Mouse (Mus musculus): Measurements from ENCODE around the gene Prim2. TPM values are rescaled to one million over a fixed set of nuclear protein-coding genes. Genes with fewer than 3 reads are reported as not detected.

Prim2 gene
- total RNA-seq, 4 experiments from 2014 or later, result 4.4 to 8.9 (median 6.1) TPM

DNA sequence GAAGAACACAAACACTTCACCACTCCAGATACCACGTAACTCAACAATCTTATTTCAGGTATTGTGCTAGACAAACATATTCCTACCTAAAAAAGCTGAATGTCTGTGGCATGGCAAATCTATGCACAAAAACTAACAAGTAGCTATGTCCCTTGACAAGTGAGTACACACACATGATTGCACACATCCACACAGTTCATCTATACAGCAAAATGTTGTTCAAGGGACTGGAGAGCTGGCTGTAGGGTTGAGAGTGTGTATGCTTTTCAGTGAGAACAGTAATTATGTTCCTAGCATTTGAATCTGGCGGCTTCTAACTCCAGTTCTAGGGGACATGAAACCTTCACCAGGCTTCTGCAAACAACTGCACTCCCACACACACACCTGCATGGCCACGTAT, 69.9 kb downstream of the Prim2 start:
- DNase-seq, result no peak

DNA sequence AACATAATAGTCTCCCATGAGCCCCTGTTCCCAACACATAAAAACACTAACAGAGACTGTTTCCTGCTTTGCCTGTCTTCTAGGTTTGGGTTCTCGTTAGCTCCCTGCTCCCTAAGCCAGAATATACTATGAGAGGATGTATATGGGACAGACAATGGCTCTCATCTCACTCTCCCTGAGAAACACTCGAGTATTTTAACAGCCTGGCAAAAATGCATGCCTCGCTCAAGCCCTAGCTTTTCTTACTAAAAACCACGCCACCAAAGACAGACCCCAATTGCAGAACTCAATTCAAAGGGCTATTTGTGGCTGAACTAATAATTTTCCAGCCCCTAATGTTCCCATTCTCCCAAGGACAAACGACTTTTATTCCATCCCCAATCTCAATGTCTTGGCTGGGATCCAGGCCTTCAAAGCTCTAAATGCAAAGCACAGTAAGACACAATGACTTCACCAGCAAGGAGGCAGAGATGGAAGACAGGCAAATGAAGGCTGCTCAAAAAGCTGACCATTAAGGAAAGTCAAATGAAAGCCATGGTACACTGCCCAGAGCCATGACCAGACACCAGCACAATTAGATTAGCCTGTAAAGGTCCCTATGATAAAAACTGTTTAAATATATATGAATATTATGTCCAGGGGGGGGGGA, 70.5 kb downstream of the Prim2 start:
- no peak for DNase-seq

DNA sequence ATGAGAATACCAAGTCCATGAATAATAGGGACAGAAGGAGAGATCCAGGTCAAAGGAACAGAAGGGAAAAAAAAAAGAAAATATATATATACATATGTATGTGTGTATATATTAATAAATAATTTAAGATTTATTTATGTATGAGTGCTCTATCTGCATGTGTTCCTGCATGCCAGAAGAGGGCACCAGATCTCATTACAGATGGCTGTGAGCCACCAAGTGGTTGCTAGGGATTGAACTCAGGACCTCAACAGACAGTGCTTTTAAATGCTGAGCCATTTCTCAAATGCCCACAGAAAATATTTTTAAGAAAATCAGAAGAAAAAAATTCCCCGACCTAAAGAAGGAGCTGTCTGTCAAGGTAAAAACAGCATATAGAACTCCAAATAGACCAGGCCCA, 72.6 kb downstream of the Prim2 start:
- no peak for DNase-seq

DNA sequence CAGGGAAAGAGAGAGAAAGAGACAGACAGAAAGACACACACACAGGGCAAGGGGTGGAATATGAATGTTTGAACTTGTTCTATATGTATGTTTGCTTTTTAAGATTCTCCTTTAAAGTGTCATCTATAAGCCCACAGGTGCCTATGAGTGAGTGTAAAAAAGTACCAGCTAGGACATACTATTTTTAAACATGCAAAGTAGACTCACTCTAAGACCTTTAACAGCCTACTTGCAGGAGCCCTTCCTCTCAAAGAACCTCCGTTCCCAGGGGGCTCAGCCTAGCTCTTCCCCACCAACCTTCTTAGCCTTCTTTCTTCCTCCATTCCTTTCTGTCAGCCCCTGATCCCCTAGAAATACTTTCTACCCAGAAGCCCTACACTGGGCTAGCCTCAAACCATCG, 73.7 kb downstream of the Prim2 start:
- no peak for DNase-seq

DNA sequence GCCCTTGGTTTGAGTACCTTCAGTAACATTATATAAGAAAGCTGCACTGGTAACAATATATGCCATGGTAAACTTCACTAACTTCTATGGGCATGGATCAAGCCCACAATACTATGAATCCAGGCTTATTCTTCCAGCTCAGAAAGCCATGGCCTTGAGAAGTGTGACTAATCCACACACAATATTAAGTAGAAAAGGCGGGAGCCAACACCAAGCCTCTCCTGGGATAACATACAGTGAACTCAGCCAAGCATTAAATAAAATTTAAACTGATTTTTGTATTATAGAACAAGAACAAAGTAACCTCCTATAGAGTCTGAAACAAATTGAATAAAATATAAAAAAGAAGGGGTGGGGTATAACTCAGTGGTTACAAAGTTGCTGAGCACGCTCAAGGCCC, 74.6 kb downstream of the Prim2 start:
- no peak for DNase-seq

DNA sequence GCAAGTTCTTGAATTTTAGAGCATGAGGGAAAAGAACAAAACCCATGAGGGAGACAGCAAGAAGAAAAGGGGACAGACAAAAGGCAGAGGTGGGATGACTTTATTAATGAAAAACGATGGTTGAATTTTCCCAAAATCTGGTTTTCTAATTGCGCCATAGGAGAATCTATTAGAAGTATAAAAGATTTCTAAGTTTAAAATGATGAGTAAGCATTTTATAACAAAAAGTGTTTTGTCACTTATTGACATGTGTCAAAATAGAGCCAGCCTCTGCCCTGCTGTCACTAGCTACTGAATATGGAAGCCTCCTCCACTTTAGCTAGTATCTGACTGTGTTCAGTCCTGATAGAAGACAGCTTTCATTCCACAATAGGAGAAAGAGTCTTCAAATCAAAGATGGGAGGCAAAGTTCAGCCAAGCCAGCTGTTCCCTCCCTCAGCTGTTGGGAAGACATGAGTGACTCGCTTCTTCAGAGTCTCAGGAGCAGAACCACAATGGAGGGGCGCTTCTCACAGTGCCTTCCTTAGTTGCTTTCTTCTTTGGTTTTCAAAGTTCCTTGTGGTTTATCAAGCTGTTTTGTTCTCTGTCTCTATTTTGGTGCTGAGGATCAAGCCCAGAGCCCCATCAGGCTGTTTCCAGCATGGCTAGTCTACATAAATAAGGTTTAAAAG, 75.7 kb downstream of the Prim2 start:
- no peak for DNase-seq

DNA sequence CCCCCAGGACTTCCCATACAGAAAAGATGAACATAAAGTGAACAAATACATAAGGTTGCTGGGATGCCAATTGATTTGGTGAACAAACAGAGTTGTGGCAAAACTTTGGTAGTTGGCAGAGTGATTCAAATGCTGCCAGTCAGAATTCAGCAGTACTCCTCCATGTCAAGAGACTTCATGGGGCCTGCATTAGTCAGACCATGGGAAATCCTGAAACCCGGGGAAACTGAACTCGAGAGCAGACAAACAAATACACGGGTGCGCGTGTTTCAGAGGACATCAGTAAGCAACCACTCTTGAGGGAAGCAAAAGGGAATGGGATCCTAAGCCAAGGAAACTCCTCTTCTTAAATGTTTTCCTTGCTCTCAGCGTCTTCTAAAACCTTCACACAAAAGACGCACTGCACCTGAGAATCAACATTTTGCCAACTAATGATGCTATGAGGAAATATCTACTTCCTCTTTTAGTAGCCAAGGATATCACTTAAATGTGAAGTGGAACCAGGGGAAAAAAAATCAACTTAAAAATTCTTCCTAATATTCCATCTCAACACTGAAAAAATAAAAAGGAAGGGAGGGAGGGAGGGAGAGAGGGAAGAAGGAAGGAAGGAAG, 77.5 kb downstream of the Prim2 start:
- DNase-seq, result no peak

DNA sequence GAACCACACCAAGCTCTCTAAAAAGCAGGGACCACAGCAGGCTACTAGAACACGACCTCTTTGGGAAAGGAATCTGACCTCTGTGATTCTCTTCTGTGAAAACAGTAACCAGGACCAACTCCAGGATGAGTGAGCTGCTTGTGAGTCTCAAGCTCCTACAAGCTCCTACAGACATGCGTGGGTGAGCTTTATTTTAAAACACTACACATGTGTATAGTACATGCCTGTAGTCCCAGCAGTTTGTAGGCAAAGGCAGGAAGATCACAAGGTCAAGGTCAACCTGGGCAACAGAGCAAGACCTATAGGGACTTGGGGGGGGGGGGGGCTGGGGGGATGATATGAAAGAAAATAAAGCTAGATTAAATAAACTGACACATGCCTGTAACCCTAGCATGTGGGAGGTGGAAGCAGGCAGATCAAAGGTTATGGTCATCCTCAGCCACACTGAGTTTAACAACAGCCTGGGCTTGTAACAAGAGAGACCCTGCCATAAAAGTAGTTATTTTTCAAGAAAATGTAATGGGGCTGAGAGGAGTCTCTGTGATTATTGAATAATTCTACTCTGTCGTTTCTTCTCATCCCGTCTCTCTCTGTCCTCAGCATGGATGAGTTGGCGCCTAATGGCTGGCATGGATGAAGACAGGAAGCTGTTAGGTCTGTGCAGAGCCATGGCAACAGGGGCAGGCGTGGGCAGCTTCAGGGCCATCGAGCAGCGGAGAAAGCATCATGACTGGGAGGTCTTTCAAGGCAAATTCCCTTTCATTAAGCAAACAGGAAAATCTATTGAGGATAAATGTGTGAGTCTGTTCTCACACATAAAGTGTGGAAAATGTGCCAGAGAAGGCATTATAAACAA, 78.8 kb downstream of the Prim2 start:
- no peak for DNase-seq

DNA sequence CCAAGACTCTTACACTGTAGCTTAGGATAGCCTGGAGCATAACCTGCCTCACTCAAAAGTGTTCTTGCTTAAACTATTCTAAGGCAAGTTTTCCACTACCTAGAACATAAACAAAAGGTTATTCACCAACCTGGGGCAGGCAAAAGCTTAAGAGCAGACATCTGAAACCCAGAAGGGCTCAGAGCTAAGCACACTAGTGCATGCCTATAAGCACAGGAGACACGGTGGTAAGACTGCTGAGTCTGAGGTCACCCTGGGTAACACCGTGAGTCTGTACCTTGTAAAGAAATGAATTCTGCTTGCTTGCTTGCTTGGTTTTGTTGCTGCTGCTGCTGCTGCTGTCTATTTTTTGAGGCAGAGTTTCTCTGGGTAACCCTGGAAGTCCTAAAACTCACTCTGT, 80.1 kb downstream of the Prim2 start:
- no peak for DNase-seq

DNA sequence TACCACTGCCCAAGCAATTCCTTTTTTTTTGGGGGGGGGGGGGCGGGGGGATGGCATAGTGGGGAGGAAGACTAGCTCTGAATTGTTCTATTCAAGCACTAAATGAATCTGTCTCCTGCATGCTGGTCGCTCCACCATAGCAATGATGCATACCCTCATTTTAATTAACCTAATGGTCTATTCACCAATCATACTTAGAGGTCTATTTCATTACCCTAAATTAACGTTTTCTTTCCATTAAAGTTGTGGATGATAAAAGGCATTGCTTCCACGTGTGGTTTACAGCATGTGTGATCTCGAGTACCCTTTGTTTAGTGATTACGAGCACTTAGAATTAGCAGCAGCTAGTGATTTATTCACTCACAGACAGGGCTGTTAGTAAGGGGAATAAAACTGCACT, 81.0 kb downstream of the Prim2 start:
- DNase-seq, result no peak

DNA sequence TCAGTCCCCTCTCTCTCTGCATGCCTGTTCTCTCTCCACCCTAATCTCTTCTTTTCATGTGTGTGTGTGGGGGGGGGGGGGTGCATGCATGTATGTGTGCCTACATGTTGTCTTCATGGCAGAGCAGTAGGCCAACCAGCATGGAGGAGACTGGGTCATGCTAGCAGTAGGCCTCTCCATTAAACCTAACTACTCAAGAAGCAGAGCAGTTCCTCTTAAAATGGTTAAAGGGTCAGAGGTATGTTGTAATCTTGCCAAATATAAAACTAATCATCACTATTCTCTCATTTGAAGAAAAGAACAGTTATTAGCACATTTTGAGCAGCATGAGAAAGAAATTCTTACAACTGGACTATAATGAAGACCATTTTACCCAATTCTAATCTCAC, 85.0 kb downstream of the Prim2 start:
- DNase-seq, result no peak

DNA sequence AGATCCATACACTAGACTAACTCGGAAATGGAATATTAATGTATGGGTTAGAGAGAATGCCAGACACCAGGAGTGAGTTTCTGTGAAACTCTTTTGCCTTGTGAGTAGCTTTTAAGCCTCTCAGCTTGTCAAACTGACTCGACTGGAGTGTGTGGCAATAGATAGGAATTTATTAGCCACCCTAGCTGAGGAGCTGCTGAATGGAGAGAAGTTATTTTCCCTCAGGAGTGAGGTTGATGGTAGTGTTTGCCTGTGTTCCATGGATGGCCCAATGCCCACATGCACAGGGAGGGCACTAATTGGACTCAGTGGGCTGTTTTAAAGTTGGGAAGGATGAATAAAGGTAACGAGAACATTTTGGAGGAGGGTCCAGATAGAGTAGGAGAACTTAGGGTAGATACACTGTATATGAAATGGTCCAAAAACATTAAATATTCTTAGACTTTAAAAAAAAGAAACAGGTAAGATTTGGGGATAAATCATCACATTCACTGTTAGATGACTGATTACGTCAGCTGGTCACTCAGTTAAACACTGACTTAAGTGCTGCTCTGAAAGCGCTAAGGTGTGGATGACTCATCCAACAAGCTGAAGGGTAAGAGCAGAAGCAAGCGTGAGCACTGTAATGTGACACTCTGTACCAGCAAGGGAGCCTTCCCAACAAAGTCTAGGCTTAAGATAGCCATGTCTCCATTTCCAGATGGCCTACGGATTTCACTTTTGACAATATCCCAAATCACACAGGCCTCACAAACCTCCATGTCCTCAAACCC, 85.6 kb downstream of the Prim2 start:
- no peak for DNase-seq

DNA sequence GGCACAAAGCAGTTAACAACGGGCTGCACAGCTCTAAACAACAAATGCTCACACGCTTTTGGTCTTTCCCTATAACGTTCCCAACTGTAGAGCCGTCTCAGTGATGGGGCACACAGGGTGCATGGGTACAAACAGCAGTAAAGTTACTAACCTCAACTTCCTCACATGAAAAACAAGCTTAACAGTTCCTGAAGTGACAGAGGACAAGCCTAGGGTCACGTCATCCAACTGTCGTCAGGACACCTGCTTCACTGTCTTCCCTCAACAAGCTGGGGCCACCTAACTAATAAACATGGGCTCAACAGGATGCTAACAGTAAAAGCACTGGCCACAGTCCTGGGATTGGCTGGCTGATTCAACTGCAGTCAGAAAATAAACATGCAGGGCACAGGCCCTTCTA, 91.0 kb downstream of the Prim2 start:
- no peak for DNase-seq

DNA sequence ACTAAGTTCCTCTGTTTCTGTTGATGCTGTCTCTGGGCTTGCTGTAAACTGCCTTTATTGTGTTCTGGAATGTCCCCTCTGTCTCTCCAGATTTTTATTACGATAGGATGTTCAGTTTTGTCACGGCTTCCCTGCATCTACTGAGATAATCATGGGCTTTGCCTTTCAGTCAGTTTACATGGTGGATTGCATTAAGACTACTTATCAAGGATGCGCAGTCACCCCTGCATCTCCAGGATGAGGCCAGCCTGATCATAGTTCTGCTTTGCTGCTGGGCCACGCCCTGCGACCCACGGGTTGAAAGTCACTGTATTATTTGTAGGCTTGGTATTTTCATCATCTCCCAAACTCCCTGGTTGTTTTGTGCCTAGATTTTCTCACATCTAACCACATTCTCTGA, 95.1 kb downstream of the Prim2 start:
- DNase-seq, result no peak

DNA sequence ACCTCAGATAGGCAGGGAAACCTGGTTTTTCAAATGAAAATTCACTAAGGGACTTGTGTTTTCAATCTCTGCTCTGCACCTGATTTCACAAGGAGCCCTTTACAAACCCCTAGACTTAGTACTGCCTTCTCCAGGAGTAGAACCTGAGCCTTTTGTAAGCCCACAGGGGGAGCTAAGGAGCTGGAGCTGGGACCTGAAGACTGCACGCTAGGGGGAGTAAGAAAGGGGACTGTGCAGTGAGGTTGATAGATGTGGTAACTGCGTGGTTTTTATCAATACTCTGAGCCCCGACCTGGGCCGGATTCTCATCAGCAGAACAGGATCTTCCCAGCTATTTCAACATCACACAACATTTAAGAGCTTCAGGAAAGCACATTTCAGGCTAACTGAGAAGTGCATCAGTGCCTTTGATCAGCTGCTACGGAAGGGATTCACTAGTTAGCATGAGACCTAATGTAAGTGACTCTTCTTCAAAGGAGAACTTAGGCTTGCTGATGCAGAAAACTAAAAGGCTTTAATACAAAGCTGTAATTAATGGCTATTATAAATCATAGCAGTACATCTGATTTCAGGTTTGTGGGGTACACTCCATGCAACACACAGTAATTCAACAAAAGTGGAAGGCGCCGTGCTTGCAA, 103.7 kb downstream of the Prim2 start:
- DNase-seq, result no peak

DNA sequence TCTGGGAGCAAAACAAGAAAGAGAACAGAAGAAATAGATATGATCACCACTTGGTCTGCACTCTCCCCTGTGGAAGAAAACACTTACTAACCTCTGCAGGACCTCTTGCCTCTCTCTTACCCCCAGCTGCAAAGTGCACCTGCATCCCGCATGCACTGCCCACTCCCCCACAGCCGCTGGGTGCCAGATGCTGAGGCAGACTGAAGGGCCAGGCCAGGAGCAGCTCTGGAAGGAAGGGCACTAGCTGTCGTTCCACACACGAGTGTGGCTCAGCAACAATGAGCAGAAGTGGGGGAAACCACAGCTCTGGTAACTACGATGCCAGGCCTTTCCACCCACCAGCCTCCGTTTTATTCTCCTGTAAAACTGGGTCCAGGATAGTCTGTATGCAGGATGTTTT, 105.6 kb downstream of the Prim2 start:
- DNase-seq, result no peak

DNA sequence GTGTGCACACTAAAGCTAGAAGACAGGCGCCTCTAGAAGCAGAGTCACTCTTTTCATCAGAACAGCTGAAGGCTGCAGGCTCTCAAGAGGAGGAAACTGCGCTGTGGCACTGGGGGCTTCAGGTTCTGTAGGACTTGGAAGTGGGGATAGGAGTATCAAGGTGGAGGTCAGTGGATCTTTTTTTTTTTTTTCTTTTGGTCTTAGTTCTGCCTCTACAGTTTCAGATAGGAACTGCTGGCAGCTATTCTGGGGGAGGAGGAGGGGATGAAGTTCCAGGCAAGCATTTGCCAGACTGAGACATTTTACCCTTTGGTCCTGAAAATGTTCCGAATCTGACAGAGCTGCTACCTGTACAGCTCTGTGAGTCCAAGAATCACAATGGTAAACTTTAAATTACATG, 106.0 kb downstream of the Prim2 start:
- DNase-seq, result no peak

DNA sequence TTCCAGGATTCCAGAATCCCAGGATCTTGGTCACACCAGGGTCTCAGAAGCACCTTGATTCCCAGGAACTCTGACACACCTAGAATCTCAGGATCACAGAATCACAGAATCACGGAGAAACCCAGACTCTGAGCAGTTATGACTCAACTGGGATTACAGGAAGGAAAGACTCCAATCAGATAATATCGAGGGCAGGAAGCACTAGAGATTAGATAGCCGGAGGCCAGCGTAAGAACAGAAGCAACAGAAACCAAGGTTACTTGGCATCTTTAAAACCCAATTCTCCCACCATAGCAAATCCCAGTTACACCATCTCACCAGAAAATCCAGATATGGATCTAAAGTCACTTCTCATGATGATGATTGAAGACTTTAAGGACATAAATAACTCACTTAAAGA, 113.0 kb downstream of the Prim2 start:
- no peak for DNase-seq

DNA sequence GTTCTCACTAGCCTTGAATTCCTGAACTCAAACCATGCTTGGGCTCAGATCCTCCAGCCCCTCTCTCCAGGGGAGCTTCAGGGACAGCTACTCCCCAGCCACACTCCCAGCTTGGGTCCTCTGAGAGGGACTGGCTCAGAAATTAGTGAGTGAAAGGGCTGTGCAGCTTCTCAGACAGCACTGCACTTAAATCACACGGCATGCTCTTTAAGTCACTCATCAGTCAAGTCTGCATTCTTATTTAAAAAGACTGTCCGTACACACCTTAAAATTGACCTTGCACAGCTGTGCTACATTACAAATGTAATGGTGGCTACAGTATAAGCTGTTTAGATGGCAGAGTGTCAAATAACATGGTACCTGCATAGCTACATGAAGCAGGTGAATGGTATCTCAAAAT, 114.0 kb downstream of the Prim2 start:
- DNase-seq, result no peak

DNA sequence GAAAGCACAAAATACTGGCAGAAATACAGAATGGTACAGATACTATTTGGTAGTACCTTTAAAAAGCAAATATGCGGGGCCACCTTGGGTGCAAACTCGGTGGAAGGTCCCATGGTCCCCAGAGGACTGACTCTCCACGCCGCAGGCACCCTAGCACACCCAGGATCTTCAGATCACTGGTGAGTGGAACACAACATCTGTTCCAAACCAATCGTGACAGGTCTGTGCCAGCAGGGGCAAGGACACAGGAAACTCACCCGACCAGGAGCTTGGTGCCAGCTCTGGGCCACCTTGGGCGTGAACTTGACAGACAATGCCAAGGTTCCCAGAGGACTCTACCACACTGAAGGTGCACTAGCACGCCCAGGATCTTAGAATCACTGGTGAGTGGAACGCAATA, 118.2 kb downstream of the Prim2 start:
- DNase-seq, result no peak

DNA sequence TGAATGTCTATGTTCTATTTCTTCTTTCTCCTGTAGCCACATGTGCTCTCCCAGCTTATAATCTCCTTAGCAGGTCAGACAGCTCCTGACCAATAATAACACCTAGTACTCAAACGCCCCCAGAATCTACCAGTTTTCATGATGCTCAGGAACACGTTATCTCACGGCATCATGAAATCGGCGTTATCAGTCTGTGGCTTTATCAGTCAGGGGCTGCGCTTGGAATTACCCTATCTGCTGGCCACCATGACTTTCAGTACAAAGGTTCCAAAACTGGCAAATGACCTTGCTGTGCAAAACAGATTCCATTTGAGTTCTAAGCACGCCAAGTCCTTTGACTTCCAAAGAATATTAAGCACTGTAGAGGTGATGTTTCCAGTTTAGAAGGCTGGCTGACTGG, 127.9 kb downstream of the Prim2 start:
- DNase-seq, result no peak

DNA sequence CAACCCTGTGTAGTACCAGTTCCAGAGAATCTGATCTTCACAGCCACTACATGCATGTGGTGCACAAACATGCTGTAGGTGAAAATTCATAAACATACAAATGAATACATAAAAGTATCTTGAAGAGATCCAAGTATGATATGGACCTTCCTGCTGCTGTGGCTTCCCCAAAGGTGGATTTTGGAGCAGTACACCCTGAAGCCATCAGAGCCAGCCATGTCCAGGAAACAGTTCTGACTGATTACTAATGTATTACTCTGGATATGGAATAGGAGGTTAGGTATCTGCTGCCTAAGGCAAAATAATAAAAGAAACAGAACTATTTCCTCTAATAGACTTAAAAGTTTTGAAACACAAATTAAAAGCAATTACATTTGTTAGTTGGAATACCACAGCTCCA, 131.6 kb downstream of the Prim2 start:
- DNase-seq, result no peak
